Mouse (Mus musculus) stomach, embryonic 14.5 days (tissue): ENCODE data around the gene Pdzd9. TPM values are rescaled to one million over a fixed set of nuclear protein-coding genes. Genes with fewer than 3 reads are reported as not detected.

Experiments used
- ATAC-seq: fragments of 200-750 bp; cut with Nextera tagmentation; 2 replicates; pipeline ENCODE4 v1.8.0; 2017; ENCODE audit warnings: low read depth, moderate TSS enrichment; ENCODE audit not compliant: insufficient number of reproducible peaks, insufficient read depth, low FRiP score
- H3K27ac ChIP-seq: fragments of 300-500 bp; sonication (generic); 2 replicates; pipeline ENCODE4 v1.5.1; 2014; ENCODE audit warnings: mild to moderate bottlenecking, low read length, moderate library complexity, mixed read lengths
- H3K27me3 ChIP-seq: fragments of 300-500 bp; sonication (generic); 2 replicates; pipeline ENCODE4 v1.6.1; 2014; ENCODE audit warnings: low read length, control low read depth, mixed read lengths; ENCODE audit not compliant: control insufficient read depth, insufficient read depth
- H3K36me3 ChIP-seq: fragments of 300-500 bp; sonication (generic); 2 replicates; pipeline ENCODE4 v1.6.1; 2014; ENCODE audit warnings: mild to moderate bottlenecking, control low read depth, low read length, moderate library complexity, mixed read lengths; ENCODE audit not compliant: control insufficient read depth, insufficient read depth
- H3K4me1 ChIP-seq: fragments of 300-500 bp; sonication (generic); 2 replicates; pipeline ENCODE4 v1.6.1; 2014; ENCODE audit warnings: low read length, control low read depth, mixed read lengths; ENCODE audit not compliant: control insufficient read depth, insufficient read depth
- H3K4me2 ChIP-seq: fragments of 300-500 bp; sonication (generic); replicated peaks from 2 replicates; pipeline ENCODE4 v1.6.1; 2014; ENCODE audit warnings: low read depth, low read length, control low read depth
- H3K4me3 ChIP-seq: fragments of 300-500 bp; sonication (generic); 2 replicates; pipeline ENCODE4 v1.5.1; 2014; ENCODE audit warnings: low read depth, low read length, control low read depth
- H3K9ac ChIP-seq: fragments of 300-500 bp; sonication (generic); replicated peaks from 2 replicates; pipeline ENCODE4 v1.6.1; 2014; ENCODE audit warnings: low read depth, mild to moderate bottlenecking, control low read depth, low read length, moderate library complexity, mixed read lengths
- H3K9me3 ChIP-seq: fragments of 300-500 bp; sonication (generic); 2 replicates; pipeline ENCODE4 v1.6.1; 2016; ENCODE audit warnings: low read depth, low read length, control low read depth; ENCODE audit not compliant: control insufficient read depth
- WGBS: fragments of 180-500 bp; shearing (Covaris S2); extraction: QIAGEN DNeasy Blood & Tissue Kit; methylation state at CpG from one replicate; pipeline ENCODE4 v1.1.7; 2014; 5-methylcytosine and 5-hydroxymethylcytosine counted together
- polyA plus RNA-seq: library from polyadenylated mRNA; unstranded; fragments of >200 nt; fragmentation: Nextera tagmentation; extraction: Ambion mirVana; gene quantifications from 2 replicates; pipeline ENCODE4 v1.2.1, GENCODE M21; 2014

Pdzd9 gene
- polyA plus RNA-seq, 1 experiment from 2014 or later, result 0.20 TPM

- peak within 1 kb of the TSS; percentile 79 for H3K4me2 ChIP-seq
- ATAC-seq, result peak; percentile 91
- peaks cover 14% of the 10 kb centered on the region; the same call in 1 of the 2 replicates for H3K4me1 ChIP-seq
- peak within 1 kb of the TSS; percentile 90 for H3K9ac ChIP-seq
- H3K4me3 ChIP-seq, result peak within 1 kb of the TSS; percentile 93
- no peaks in the 10 kb centered on the region for H3K27me3 ChIP-seq
- WGBS, result under 1% methylated on average over 41 of the region's 44 CpGs
- H3K36me3 ChIP-seq, result no peaks in the 10 kb centered on the region
- H3K9me3 ChIP-seq, result no peaks in the 10 kb centered on the region
- peak within 1 kb of the TSS; percentile 52; the same call in 1 of the 2 replicates for H3K27ac ChIP-seq
Observed at GRCm38 (mm10) chr7:120677001-120677643, 7.0 kb upstream of the Pdzd9 start, which contains the start of gene Mosmo. TSS of gene Mosmo (plus strand) at chr7:120677618.

- H3K27me3 ChIP-seq, result no peaks in the 10 kb centered on the region
- H3K4me3 ChIP-seq, result no peak overlapping the region
- no peak for ATAC-seq
- no peaks in the 10 kb centered on the region for H3K36me3 ChIP-seq
- 66% methylated on average over 2 of the region's 2 CpGs for WGBS
- H3K9ac ChIP-seq, result no peak overlapping the region
- no peak overlapping the region for H3K4me2 ChIP-seq
- H3K4me1 ChIP-seq, result no peaks in the 10 kb centered on the region
- no peaks in the 10 kb centered on the region for H3K9me3 ChIP-seq
- H3K27ac ChIP-seq, result no peak overlapping the region
Observed at GRCm38 (mm10) chr7:120671271-120671670, 1.1 kb upstream of the Pdzd9 start.

GRCm38 (mm10) chr7:120662079-120662478, 8.1 kb downstream of the Pdzd9 start:
- Histone ChIP-seq H3K4me2 (no peak overlapping the region), H3K36me3 (peaks cover 30% of the 10 kb centered on the region), H3K9me3 (no peaks in the 10 kb centered on the region), H3K4me3 (no peak overlapping the region), H3K27me3 (no peaks in the 10 kb centered on the region), H3K4me1 (no peaks in the 10 kb centered on the region), H3K27ac (no peak overlapping the region), H3K9ac (no peak overlapping the region)
- ATAC-seq, result no peak
- 94% methylated on average over 4 of the region's 4 CpGs for WGBS

GRCm38 (mm10) chr7:120647849-120648248, 22.3 kb downstream of the Pdzd9 start:
- ATAC-seq, result no peak
- no peaks in the 10 kb centered on the region for H3K27me3 ChIP-seq
- peaks cover 83% of the 10 kb centered on the region for H3K36me3 ChIP-seq
- no peak overlapping the region for H3K4me3 ChIP-seq
- WGBS, result 88% methylated on average over 2 of the region's 2 CpGs
- H3K9ac ChIP-seq, result no peak overlapping the region
- H3K4me1 ChIP-seq, result no peaks in the 10 kb centered on the region
- no peaks in the 10 kb centered on the region for H3K9me3 ChIP-seq
- H3K4me2 ChIP-seq, result no peak overlapping the region
- no peak overlapping the region for H3K27ac ChIP-seq

GRCm38 (mm10) chr7:120643217-120643616, 26.9 kb downstream of the Pdzd9 start:
- no peak overlapping the region for H3K27ac ChIP-seq
- H3K4me1 ChIP-seq, result no peaks in the 10 kb centered on the region
- no peaks in the 10 kb centered on the region for H3K27me3 ChIP-seq
- H3K36me3 ChIP-seq, result peaks cover 70% of the 10 kb centered on the region
- H3K4me2 ChIP-seq, result no peak overlapping the region
- no peak for ATAC-seq
- 57% methylated on average over 4 of the region's 4 CpGs for WGBS
- no peak overlapping the region for H3K4me3 ChIP-seq
- no peaks in the 10 kb centered on the region for H3K9me3 ChIP-seq
- no peak overlapping the region for H3K9ac ChIP-seq

GRCm38 (mm10) chr7:120635821-120636220, 34.3 kb downstream of the Pdzd9 start:
- Histone ChIP-seq H3K4me1 (peaks cover 2% of the 10 kb centered on the region; the same call in 1 of the 2 replicates), H3K9me3 (no peaks in the 10 kb centered on the region), H3K4me3 (peak overlapping the region; percentile 84), H3K4me2 (peak overlapping the region; percentile 82), H3K27me3 (no peaks in the 10 kb centered on the region), H3K27ac (peak overlapping the region; percentile 93; the same call in 1 of the 2 replicates), H3K36me3 (peaks cover 28% of the 10 kb centered on the region), H3K9ac (peak overlapping the region; percentile 86)
- no peak for ATAC-seq
- WGBS, result under 1% methylated on average over 11 of the region's 11 CpGs

- Histone ChIP-seq H3K4me1 (peaks cover 2% of the 10 kb centered on the region; the same call in 1 of the 2 replicates), H3K27me3 (no peaks in the 10 kb centered on the region), H3K9ac (peak overlapping the region; percentile 86), H3K4me3 (peak overlapping the region; percentile 84), H3K4me2 (peak overlapping the region; percentile 82), H3K27ac (peak overlapping the region; percentile 93), H3K9me3 (no peaks in the 10 kb centered on the region), H3K36me3 (peaks cover 24% of the 10 kb centered on the region)
- ATAC-seq, result peak; percentile 83; the same call in 1 of the 2 replicates
- WGBS, result 0% methylated on average over 31 of the region's 32 CpGs
Observed at GRCm38 (mm10) chr7:120635362-120635781, 34.8 kb downstream of the Pdzd9 start.

GRCm38 (mm10) chr7:120634711-120635361, 35.3 kb downstream of the Pdzd9 start, which contains the start of gene Uqcrc2:
TSS of gene Uqcrc2 (plus strand) at chr7:120635176.
- Histone ChIP-seq H3K36me3 (peaks cover 19% of the 10 kb centered on the region), H3K4me2 (peak within 1 kb of the TSS; percentile 82), H3K9me3 (no peaks in the 10 kb centered on the region), H3K9ac (peak within 1 kb of the TSS; percentile 86), H3K27me3 (no peaks in the 10 kb centered on the region), H3K4me3 (peak within 1 kb of the TSS; percentile 84), H3K27ac (peak within 1 kb of the TSS; percentile 93), H3K4me1 (peaks cover 2% of the 10 kb centered on the region; the same call in 1 of the 2 replicates)
- under 1% methylated on average over 45 of the region's 45 CpGs for WGBS
- ATAC-seq, result peak; percentile 99
